Comparison of ENCODE assay signal across 9 mouse cellular contexts in the genomic region with DNA sequence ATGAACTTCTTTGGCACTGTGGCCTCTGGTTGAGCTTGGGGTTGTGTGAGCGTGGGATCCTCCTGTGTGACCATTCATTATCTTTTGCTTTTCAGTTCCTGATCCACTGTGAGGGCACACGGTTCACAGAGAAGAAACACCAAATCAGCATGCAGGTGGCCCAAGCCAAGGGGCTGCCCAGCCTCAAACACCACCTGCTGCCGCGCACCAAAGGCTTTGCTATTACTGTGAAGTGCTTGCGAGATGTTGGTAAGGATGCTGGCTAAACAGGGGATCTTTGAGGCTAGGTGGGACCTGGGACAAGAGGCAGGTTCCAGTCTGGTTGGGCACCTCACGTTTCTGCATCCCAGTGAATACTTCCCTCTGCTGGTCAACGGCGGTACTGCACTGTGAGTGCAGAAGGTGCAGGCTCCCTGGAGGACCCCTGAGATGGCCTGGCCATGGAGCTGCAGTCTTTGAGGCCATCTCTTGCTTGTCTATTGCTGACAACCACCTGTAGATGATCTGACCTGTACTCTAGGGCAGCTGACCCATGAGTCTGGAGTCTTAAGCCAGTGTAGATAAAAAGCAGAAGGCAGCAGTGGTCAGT.
DNase-seq lines count a peak whose midpoint lies in the region; ATAC-seq and TF ChIP-seq lines count a peak whose summit lies in the region.
"Had no signal": no experiment of that assay in that cellular context is flagged by ENCODE, and none has a peak within 500 bp of the region (broad histone marks: within the 10 kb centered on the region; RNA-seq: fewer than 3 reads in every experiment).

No protein-coding gene starts in this region.

- peaks cover 18% of the 10 kb centered on the region for H3K4me1 ChIP-seq in lung, embryonic 14.5 days (ENCODE audit: insufficient read depth)

- H3K9ac ChIP-seq in lung, embryonic 14.5 days, result no peak overlapping the region
- H3K9ac ChIP-seq: limb, embryonic 12.5 days had no signal

- no peaks in the 10 kb centered on the region for H3K9me3 ChIP-seq in lung, embryonic 14.5 days (ENCODE audit: low read depth, low read length)
- H3K9me3 ChIP-seq: limb, embryonic 12.5 days had no signal

- ATAC-seq in erythroid progenitor cell, adult 5-6 weeks (replicated peaks; ENCODE audit: low FRiP score, poor library complexity, severe bottlenecking), result peak; percentile 70
- peak; percentile 35; the same call in 1 of the 2 replicates for ATAC-seq in lung, embryonic 14.5 days (ENCODE audit: insufficient read depth)

- no peaks in the 10 kb centered on the region for H3K27me3 ChIP-seq in lung, embryonic 14.5 days (ENCODE audit: insufficient read depth, low read length)
- H3K27me3 ChIP-seq: limb, embryonic 12.5 days had no signal

- 27% methylated on average over 8 of the region's 8 CpGs for WGBS in lung, embryonic 14.5 days

- TF ChIP-seq CTCF in layer of hippocampus, adult 2 months (conservative IDR thresholded peaks at IDR 0.05), result peak; percentile 100
- TF ChIP-seq CTCF in lung, embryonic 14.5 days (IDR thresholded peaks at IDR 0.05; ENCODE audit: low read depth), result peak; percentile 99

- peak; percentile 78 for DNase-seq in ES-CJ7 (ENCODE audit: low read depth, low spot score)
- DNase-seq in brain, adult 2 months (ENCODE audit: low read depth, low spot score), result peak; percentile 86
- peak; percentile 87 to 95 for DNase-seq in heart, postnatal 14 days
- peak; percentile 69 to 86 for DNase-seq in layer of hippocampus, adult 2 months (ENCODE audit: low spot score in 2 of 2)
- peak; percentile 94 for DNase-seq in lung, embryonic 14.5 days
- DNase-seq in ovary, postnatal 36 days (ENCODE audit: low spot score), result peak; percentile 83
- peak; percentile 89 for DNase-seq in thymus, postnatal 14 days

- H3K4me3 ChIP-seq in layer of hippocampus, adult 2 months, result no peak overlapping the region
- H3K4me3 ChIP-seq in lung, embryonic 14.5 days (ENCODE audit: low read depth, low read length), result no peak overlapping the region
- H3K4me3 ChIP-seq: limb, embryonic 12.5 days had no signal

- intact Hi-C loops in heart, postnatal 14 days (cut with DNase I), result loop anchor here (1.0 to 5.0 kb wide), 3 partner anchors 93 to 171 kb away; a partner anchor contains a TSS

- no peak overlapping the region for H3K4me2 ChIP-seq in lung, embryonic 14.5 days
- H3K4me2 ChIP-seq: limb, embryonic 12.5 days had no signal

- peaks cover 42% of the 10 kb centered on the region for H3K36me3 ChIP-seq in lung, embryonic 14.5 days (ENCODE audit: insufficient read depth)

- peak overlapping the region; percentile 68 for H3K27ac ChIP-seq in layer of hippocampus, adult 2 months
- H3K27ac ChIP-seq in lung, embryonic 14.5 days (ENCODE audit: low read depth), result no peak overlapping the region
- H3K27ac ChIP-seq: limb, embryonic 12.5 days had no signal
